ENCODE assay signal across 8 mouse cellular contexts in genomic region chr12:118529428-118530361, GRCm38 (mm10).
A peak's percentile ranks its signal among the peaks of the same experiment; 100 is the strongest.
DNase-seq lines count a peak whose midpoint lies in the region; ATAC-seq and TF ChIP-seq lines count a peak whose summit lies in the region.

No protein-coding gene starts in this region.

- DNase-seq in lung, embryonic 14.5 days = peak; percentile 51
- DNase-seq in lung, postnatal 36 days = no peak
- peak; percentile 11 for DNase-seq in heart, postnatal 4 days
- peak; percentile 12 to 29 for DNase-seq in kidney, postnatal 4 days
- DNase-seq in adrenal gland, postnatal 10 days = no peak
- DNase-seq in c-Kit-positive CD71-positive TER-119-positive erythroid progenitor cells, embryonic 14.5 days (ENCODE audit: low spot score) = no peak

- H3K36me3 ChIP-seq in lung, embryonic 14.5 days (ENCODE audit: insufficient read depth) = no peaks in the 10 kb centered on the region
- no peaks in the 10 kb centered on the region for H3K36me3 ChIP-seq in stomach, embryonic 14.5 days (ENCODE audit: control insufficient read depth, insufficient read depth, low read length)

- H3K9me3 ChIP-seq in lung, embryonic 14.5 days (ENCODE audit: low read depth, low read length) = no peaks in the 10 kb centered on the region
- H3K9me3 ChIP-seq in stomach, embryonic 14.5 days (ENCODE audit: control insufficient read depth, low read depth, low read length) = no peaks in the 10 kb centered on the region

- no peak for TF ChIP-seq CTCF in lung, embryonic 14.5 days (IDR thresholded peaks at IDR 0.05; ENCODE audit: low read depth)

- ATAC-seq in lung, embryonic 14.5 days (ENCODE audit: insufficient read depth) = peak; percentile 79; the same call in 1 of the 2 replicates
- peak; percentile 46; the same call in 1 of the 2 replicates for ATAC-seq in stomach, embryonic 14.5 days (ENCODE audit: insufficient number of reproducible peaks, insufficient read depth, low FRiP score, low read depth)
- ATAC-seq in frontal cortex, adult (ENCODE audit: low TSS enrichment) = no peak

- 5% methylated on average over 36 of the region's 36 CpGs for WGBS in lung, embryonic 14.5 days
- WGBS in stomach, embryonic 14.5 days = 5% methylated on average over 36 of the region's 36 CpGs

- no peak overlapping the region for H3K27ac ChIP-seq in lung, embryonic 14.5 days (ENCODE audit: low read depth)
- H3K27ac ChIP-seq in stomach, embryonic 14.5 days (ENCODE audit: low read length) = no peak overlapping the region

- H3K9ac ChIP-seq in lung, embryonic 14.5 days = no peak overlapping the region
- H3K9ac ChIP-seq in stomach, embryonic 14.5 days (replicated peaks; ENCODE audit: low read depth, low read length) = no peak overlapping the region

- H3K4me3 ChIP-seq in lung, embryonic 14.5 days (ENCODE audit: low read depth, low read length) = peak overlapping the region; percentile 3; the same call in 1 of the 2 replicates
- H3K4me3 ChIP-seq in stomach, embryonic 14.5 days (ENCODE audit: low read depth, low read length) = no peak overlapping the region

- H3K4me2 ChIP-seq in lung, embryonic 14.5 days = peak overlapping the region; percentile 54
- H3K4me2 ChIP-seq in stomach, embryonic 14.5 days (replicated peaks; ENCODE audit: low read depth, low read length) = peak overlapping the region; percentile 13; the same call in 1 of the 2 replicates

- H3K4me1 ChIP-seq in lung, embryonic 14.5 days (ENCODE audit: insufficient read depth) = no peaks in the 10 kb centered on the region
- no peaks in the 10 kb centered on the region for H3K4me1 ChIP-seq in stomach, embryonic 14.5 days (ENCODE audit: control insufficient read depth, insufficient read depth, low read length)

- H3K27me3 ChIP-seq in lung, embryonic 14.5 days (ENCODE audit: insufficient read depth, low read length) = peaks cover 17% of the 10 kb centered on the region
- H3K27me3 ChIP-seq in stomach, embryonic 14.5 days (ENCODE audit: control insufficient read depth, insufficient read depth, low read length) = 0 out of 2 replicates have a peak, but pooled peaks cover 5% of the 10 kb centered on the region

Comparison
In these comparisons a context has a peak if more than half of its experiments do, and no peak if none do; other contexts are left out.
1. DNase-seq: peak in lung, embryonic 14.5 days (single experiment), heart, postnatal 4 days (single experiment) and kidney, postnatal 4 days (2 of 2); none in lung, postnatal 36 days (single experiment), adrenal gland, postnatal 10 days (single experiment) and c-Kit-positive CD71-positive TER-119-positive erythroid progenitor cells, embryonic 14.5 days (single experiment).